Mouse (Mus musculus): ENCODE measurements around the gene Fam117a. TPM values are rescaled to one million over a fixed set of nuclear protein-coding genes. Genes with fewer than 3 reads are reported as not detected.

Fam117a gene
- total RNA-seq, 2 experiments from 2014 or later, result 4.7 to 7.3 TPM

- no peak for DNase-seq
These were observed 94.5 kb downstream of the Fam117a start for GRCm38 (mm10) chr11:95431344-95431743.

Other genes starting within 250 kb of the Fam117a start
- gene Dlx3, start 216.9 kb upstream of the Fam117a start, total RNA-seq (2021), result not detected
- gene Dlx4, start 190.8 kb upstream of the Fam117a start, total RNA-seq (2021), result not detected
- gene Tac4, start 75.5 kb upstream of the Fam117a start, total RNA-seq (2021), result not detected
- gene Kat7, start 26.8 kb upstream of the Fam117a start, total RNA-seq (2021), result 10 to 100 TPM; 72.0 to 74.0 TPM
- 10 to 100 TPM; 71.5 to 73.1 TPM for gene Slc35b1, start 47.7 kb downstream of the Fam117a start, total RNA-seq (2021)
- gene Spop, start 77.1 kb downstream of the Fam117a start, total RNA-seq (2021), result 100 to 1,000 TPM; 165 to 167 TPM
- 10 to 100 TPM; 15.3 to 17.2 TPM for gene Nxph3, start 177.6 kb downstream of the Fam117a start, total RNA-seq (2021)

All from layer of hippocampus, postnatal 36 days (tissue).